Mouse (Mus musculus): ENCODE data around the gene Ccar1. TPM values are rescaled to one million over a fixed set of nuclear protein-coding genes. Genes with fewer than 3 reads are reported as not detected.
"Not testable (repeated sequence)": the region's sequence is repeated elsewhere in the genome, so short reads cannot be mapped to it uniquely, and the experiment has no call there.

Gene Ccar1
- total and polyA plus RNA-seq, 3 experiments = 34.3 to 52.7 (median 39.6) TPM

DNA sequence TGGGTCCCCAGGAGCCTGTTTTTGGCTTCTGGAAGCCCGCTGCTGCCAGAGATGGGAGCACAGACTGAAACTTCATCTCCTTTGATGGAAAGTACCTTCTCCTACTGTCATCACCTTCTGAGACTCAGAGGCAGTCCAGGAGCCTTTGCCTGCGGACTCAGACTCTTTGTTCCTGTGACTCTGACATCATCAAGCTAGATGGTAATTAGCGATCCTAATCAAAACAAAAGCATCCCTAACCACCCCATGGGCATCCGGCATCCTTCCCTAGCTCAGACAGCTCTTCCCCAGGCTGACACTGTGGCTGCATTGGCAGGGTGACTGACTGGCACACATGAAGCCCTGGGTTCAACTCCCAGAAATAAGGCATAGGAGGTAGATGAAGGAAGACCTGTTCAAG lies 69.4 kb downstream of the Ccar1 start:
- no peaks in the 10 kb centered on the region; the same call in 1 of the 2 replicates for H3K27me3 ChIP-seq (ENCODE audit: control insufficient read depth, insufficient read depth, low read length)
- TF ChIP-seq CTCF (IDR thresholded peaks at IDR 0.05) = no peak
- no peak for TF ChIP-seq EP300 (IDR thresholded peaks at IDR 0.05; ENCODE audit: insufficient read depth, low read depth, low read length)
- no peak for TF ChIP-seq POLR2A (IDR thresholded peaks at IDR 0.05; ENCODE audit: insufficient read depth, low read depth, low read length)
- intact Hi-C loops (cut with DNase I) = no loop called here
- no peak overlapping the region for H3K27ac ChIP-seq
- H3K79me2 ChIP-seq (replicated peaks; ENCODE audit: control insufficient read depth, insufficient read depth, low read length) = no peaks in the 10 kb centered on the region
- H3K4me3 ChIP-seq = no peak overlapping the region
- DNase-seq = no peak
- H3K4me1 ChIP-seq (ENCODE audit: control insufficient read depth, insufficient read depth, low read length) = peaks cover 3% of the 10 kb centered on the region; the same call in 1 of the 2 replicates
- no peak overlapping the region for H3K9ac ChIP-seq (ENCODE audit: low read depth, low read length)
- WGBS = 11% methylated on average over 4 of the region's 4 CpGs
- H3K36me3 ChIP-seq (ENCODE audit: control insufficient read depth, insufficient read depth, low read length) = no peaks in the 10 kb centered on the region

DNA sequence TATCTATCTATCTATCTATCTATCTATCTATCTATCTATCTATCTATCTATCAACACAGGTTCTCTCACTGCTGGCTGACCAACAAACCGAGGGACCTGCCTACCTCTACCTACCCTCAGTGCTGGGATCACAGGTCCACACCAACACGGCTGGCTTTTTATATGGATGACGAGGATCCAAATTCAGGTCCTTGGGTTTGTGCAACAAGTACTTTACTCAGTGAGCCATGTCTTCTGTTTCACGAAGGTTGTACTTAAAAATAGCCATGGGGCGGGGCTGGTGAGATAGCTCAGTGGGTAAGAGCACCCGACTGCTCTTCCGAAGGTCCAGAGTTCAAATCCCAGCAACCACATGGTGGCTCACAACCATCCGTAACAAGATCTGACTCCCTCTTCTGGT lies 71.5 kb downstream of the Ccar1 start:
- intact Hi-C loops (cut with DNase I); H3K27ac ChIP-seq; DNase-seq; H3K4me1 ChIP-seq (ENCODE audit: control insufficient read depth, insufficient read depth, low read length); H3K9ac ChIP-seq (ENCODE audit: low read depth, low read length); H3K79me2 ChIP-seq (replicated peaks; ENCODE audit: control insufficient read depth, insufficient read depth, low read length); H3K4me3 ChIP-seq; H3K36me3 ChIP-seq (ENCODE audit: control insufficient read depth, insufficient read depth, low read length); H3K27me3 ChIP-seq (ENCODE audit: control insufficient read depth, insufficient read depth, low read length): not testable (repeated sequence)
- 83% methylated on average over 8 of the region's 8 CpGs for WGBS

DNA sequence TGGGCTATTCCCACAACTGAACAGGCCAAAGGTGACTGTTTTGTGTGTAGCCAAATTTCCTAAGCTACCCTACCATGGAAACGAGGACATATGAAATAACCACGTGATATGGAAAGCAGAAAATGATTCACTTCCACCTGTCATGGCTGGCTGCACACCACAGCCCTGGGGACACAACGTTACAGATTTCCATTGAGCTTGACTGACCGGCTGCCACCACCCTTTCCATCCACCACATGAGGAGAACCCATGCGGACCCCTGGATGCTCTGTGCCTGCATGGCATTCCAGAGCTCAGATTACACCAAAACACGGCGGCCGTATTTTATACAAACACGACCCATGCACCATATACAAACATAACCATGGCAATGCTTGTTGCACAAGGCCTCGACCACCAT lies 78.6 kb downstream of the Ccar1 start:
- TF ChIP-seq POLR2A (IDR thresholded peaks at IDR 0.05; ENCODE audit: insufficient read depth, low read depth, low read length) (no peak), EP300 (IDR thresholded peaks at IDR 0.05; ENCODE audit: insufficient read depth, low read depth, low read length) (no peak), CTCF (IDR thresholded peaks at IDR 0.05) (no peak)
- Histone ChIP-seq H3K79me2 (replicated peaks; ENCODE audit: control insufficient read depth, insufficient read depth, low read length) (no peaks in the 10 kb centered on the region), H3K36me3 (ENCODE audit: control insufficient read depth, insufficient read depth, low read length) (no peaks in the 10 kb centered on the region), H3K27ac (no peak overlapping the region), H3K4me1 (ENCODE audit: control insufficient read depth, insufficient read depth, low read length) (no peaks in the 10 kb centered on the region), H3K27me3 (ENCODE audit: control insufficient read depth, insufficient read depth, low read length) (no peaks in the 10 kb centered on the region), H3K9ac (ENCODE audit: low read depth, low read length) (no peak overlapping the region), H3K4me3 (no peak overlapping the region)
- DNase-seq = no peak
- 85% methylated on average over 10 of the region's 10 CpGs for WGBS
- intact Hi-C loops (cut with DNase I) = no loop called here

DNA sequence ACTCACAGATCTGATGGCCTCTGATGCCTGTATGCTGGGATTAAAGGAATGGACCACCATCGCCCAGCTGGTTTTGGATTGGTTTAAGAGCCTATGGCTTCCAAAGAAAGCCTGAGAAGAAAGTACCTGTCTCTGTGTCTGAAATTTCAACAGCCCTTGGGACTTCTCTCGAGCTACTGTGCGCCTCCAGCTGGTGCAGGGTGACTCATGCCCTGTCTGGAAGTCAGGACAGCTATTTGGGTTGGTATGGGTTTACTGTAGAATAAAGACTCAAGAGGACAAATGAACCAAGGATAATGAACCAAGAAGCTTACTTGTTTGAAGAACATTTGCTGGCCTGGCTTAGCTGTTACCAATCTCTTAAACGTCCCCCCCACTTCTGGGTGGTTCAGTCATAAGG lies 88.5 kb downstream of the Ccar1 start:
- no peaks in the 10 kb centered on the region for H3K36me3 ChIP-seq (ENCODE audit: control insufficient read depth, insufficient read depth, low read length)
- intact Hi-C loops (cut with DNase I) = no loop called here
- H3K79me2 ChIP-seq (replicated peaks; ENCODE audit: control insufficient read depth, insufficient read depth, low read length) = no peaks in the 10 kb centered on the region
- TF ChIP-seq CTCF (IDR thresholded peaks at IDR 0.05) (no peak), POLR2A (IDR thresholded peaks at IDR 0.05; ENCODE audit: insufficient read depth, low read depth, low read length) (no peak), EP300 (IDR thresholded peaks at IDR 0.05; ENCODE audit: insufficient read depth, low read depth, low read length) (no peak)
- H3K4me1 ChIP-seq (ENCODE audit: control insufficient read depth, insufficient read depth, low read length) = no peaks in the 10 kb centered on the region
- H3K27ac ChIP-seq = no peak overlapping the region
- 67% methylated on average over 4 of the region's 4 CpGs for WGBS
- no peaks in the 10 kb centered on the region for H3K27me3 ChIP-seq (ENCODE audit: control insufficient read depth, insufficient read depth, low read length)
- no peak for DNase-seq
- no peak overlapping the region for H3K4me3 ChIP-seq
- H3K9ac ChIP-seq (ENCODE audit: low read depth, low read length) = no peak overlapping the region

DNA sequence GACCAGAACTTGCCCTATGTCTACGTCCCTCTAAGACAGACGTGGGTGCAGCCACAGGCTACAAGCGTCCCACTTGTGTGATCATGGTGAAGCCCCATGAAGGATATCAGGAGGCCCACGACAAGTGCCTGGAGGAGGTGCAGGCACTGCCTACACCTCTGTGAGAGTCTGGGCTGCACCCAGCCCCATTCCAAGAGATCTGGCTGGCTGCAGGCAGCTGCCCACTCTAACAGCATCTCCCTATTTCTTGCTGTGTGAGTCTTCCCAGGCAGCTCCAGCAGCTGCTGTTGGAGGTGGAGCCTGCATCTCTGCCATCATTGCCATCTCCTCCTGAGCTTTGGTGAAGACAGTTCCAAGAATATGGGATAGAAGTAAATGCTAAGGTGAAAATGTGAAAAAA lies 89.7 kb downstream of the Ccar1 start:
- Histone ChIP-seq H3K9ac (ENCODE audit: low read depth, low read length) (no peak overlapping the region), H3K27ac (no peak overlapping the region), H3K36me3 (ENCODE audit: control insufficient read depth, insufficient read depth, low read length) (no peaks in the 10 kb centered on the region), H3K4me1 (ENCODE audit: control insufficient read depth, insufficient read depth, low read length) (no peaks in the 10 kb centered on the region), H3K4me3 (no peak overlapping the region), H3K79me2 (replicated peaks; ENCODE audit: control insufficient read depth, insufficient read depth, low read length) (no peaks in the 10 kb centered on the region), H3K27me3 (ENCODE audit: control insufficient read depth, insufficient read depth, low read length) (no peaks in the 10 kb centered on the region)
- no peak for DNase-seq
- intact Hi-C loops (cut with DNase I) = no loop called here
- TF ChIP-seq CTCF (IDR thresholded peaks at IDR 0.05) = no peak
- no peak for TF ChIP-seq EP300 (IDR thresholded peaks at IDR 0.05; ENCODE audit: insufficient read depth, low read depth, low read length)
- TF ChIP-seq POLR2A (IDR thresholded peaks at IDR 0.05; ENCODE audit: insufficient read depth, low read depth, low read length) = no peak
- WGBS = 72% methylated on average over 4 of the region's 4 CpGs

Other genes starting within 250 kb of the Ccar1 start
- 10 to 100 TPM; 43.3 to 47.3 TPM for gene Kif1bp, start 213.8 kb downstream of the Ccar1 start, total RNA-seq (2021)
- gene Kif1bp, start 213.8 kb downstream of the Ccar1 start, polyA plus RNA-seq (2012; rRNA removed) = 23.0 and 35.6 TPM in 2 replicates
- gene Ddx21, start 190.0 kb downstream of the Ccar1 start, total RNA-seq (2021) = 10 to 100 TPM; 30.2 to 30.3 TPM
- 7.0 and 15.5 TPM in 2 replicates for gene Ddx21, start 190.0 kb downstream of the Ccar1 start, polyA plus RNA-seq (2012; rRNA removed)
- 10 to 100 TPM; 48.0 to 48.1 TPM for gene Ddx50, start 141.1 kb downstream of the Ccar1 start, total RNA-seq (2021)
- 10.8 and 16.4 TPM in 2 replicates for gene Ddx50, start 141.1 kb downstream of the Ccar1 start, polyA plus RNA-seq (2012; rRNA removed)
- gene Stox1, start 66.2 kb downstream of the Ccar1 start, total RNA-seq (2021) = 1 to 10 TPM in 1 of 2 experiments, under 1 TPM in 1; 0.75 to 1.0 TPM
- 0.43 and 0.59 TPM in 2 replicates for gene Stox1, start 66.2 kb downstream of the Ccar1 start, polyA plus RNA-seq (2012; rRNA removed)
- gene Tet1, start 116.7 kb upstream of the Ccar1 start, total RNA-seq (2021) = 1 to 10 TPM; 5.3 to 6.6 TPM
- 2.3 and 3.9 TPM in 2 replicates for gene Tet1, start 116.7 kb upstream of the Ccar1 start, polyA plus RNA-seq (2012; rRNA removed)
- 10 to 100 TPM; 20.4 to 27.1 TPM for gene Slc25a16, start 128.3 kb upstream of the Ccar1 start, total RNA-seq (2021)
- gene Slc25a16, start 128.3 kb upstream of the Ccar1 start, polyA plus RNA-seq (2012; rRNA removed) = 21.7 and 35.8 TPM in 2 replicates
- under 1 TPM; 0.29 to 0.68 TPM for gene Dna2, start 154.7 kb upstream of the Ccar1 start, total RNA-seq (2021)
- 0.84 and 1.8 TPM in 2 replicates for gene Dna2, start 154.7 kb upstream of the Ccar1 start, polyA plus RNA-seq (2012; rRNA removed)
- 1 to 10 TPM; 7.3 to 9.6 TPM for gene Rufy2, start 187.9 kb upstream of the Ccar1 start, total RNA-seq (2021)
- 2.5 and 4.4 TPM in 2 replicates for gene Rufy2, start 187.9 kb upstream of the Ccar1 start, polyA plus RNA-seq (2012; rRNA removed)
- 10 to 100 TPM; 33.5 to 34.5 TPM for gene Hnrnph3, start 231.9 kb upstream of the Ccar1 start, total RNA-seq (2021)
- 18.0 and 36.8 TPM in 2 replicates for gene Hnrnph3, start 231.9 kb upstream of the Ccar1 start, polyA plus RNA-seq (2012; rRNA removed)
- gene Pbld2, start 232.0 kb upstream of the Ccar1 start, total RNA-seq (2021) = 1 to 10 TPM; 7.6 to 9.9 TPM
- gene Pbld2, start 232.0 kb upstream of the Ccar1 start, polyA plus RNA-seq (2012; rRNA removed) = 0.98 and 2.1 TPM in 2 replicates